Mouse (Mus musculus): Measurements from ENCODE around the gene Mark2. TPM values are rescaled to one million over a fixed set of nuclear protein-coding genes. Genes with fewer than 3 reads are reported as not detected.
A peak's percentile ranks its signal among the peaks of the same experiment; 100 is the strongest.

Gene Mark2
- polyA plus RNA-seq, 1 experiment from 2014 or later = 38.2 TPM

- under 1% methylated on average over 97 of the region's 97 CpGs for WGBS
These were observed 73.6 kb downstream of the Mark2 start for GRCm38 (mm10) chr19:7267781-7268721.

GRCm38 (mm10) chr19:7267091-7267741 lies 74.4 kb downstream of the Mark2 start, which contains the start of gene Rcor2:
Gene Rcor2 (plus strand): TSS chr19:7267325.
- peaks cover 27% of the 10 kb centered on the region for H3K36me3 ChIP-seq (replicated peaks)
- peaks cover 4% of the 10 kb centered on the region; the same call in 1 of the 2 replicates for H3K9me3 ChIP-seq
- H3K27ac ChIP-seq = peak within 1 kb of the TSS; percentile 100
- H3K4me3 ChIP-seq = peak within 1 kb of the TSS; percentile 97
- peaks cover 74% of the 10 kb centered on the region for H3K4me1 ChIP-seq
- under 1% methylated on average over 28 of the region's 28 CpGs for WGBS
- DNase-seq (ENCODE audit: extremely low spot score, low spot score) = peak; percentile 87
- no peaks in the 10 kb centered on the region for H3K27me3 ChIP-seq (ENCODE audit: poor library complexity, severe bottlenecking)

More at GRCm38 (mm10) chr19:7267781-7268721, 73.6 kb downstream of the Mark2 start:
- peak; percentile 90 for DNase-seq (ENCODE audit: extremely low spot score, low spot score)
- no peaks in the 10 kb centered on the region for H3K27me3 ChIP-seq (ENCODE audit: poor library complexity, severe bottlenecking)
- peak overlapping the region; percentile 100 for H3K27ac ChIP-seq
- H3K9me3 ChIP-seq = peaks cover 3% of the 10 kb centered on the region; the same call in 1 of the 2 replicates
- H3K4me1 ChIP-seq = peaks cover 81% of the 10 kb centered on the region
- H3K36me3 ChIP-seq (replicated peaks) = peaks cover 36% of the 10 kb centered on the region
- H3K4me3 ChIP-seq = peak overlapping the region; percentile 97

GRCm38 (mm10) chr19:7266421-7266831 lies 75.2 kb downstream of the Mark2 start:
- Histone ChIP-seq H3K27me3 (ENCODE audit: poor library complexity, severe bottlenecking) (no peaks in the 10 kb centered on the region), H3K9me3 (peaks cover 7% of the 10 kb centered on the region; the same call in 1 of the 2 replicates), H3K4me1 (peaks cover 71% of the 10 kb centered on the region), H3K36me3 (replicated peaks) (peaks cover 20% of the 10 kb centered on the region), H3K27ac (peak overlapping the region; percentile 100), H3K4me3 (peak overlapping the region; percentile 97)
- WGBS = 20% methylated on average over 4 of the region's 4 CpGs
- DNase-seq (ENCODE audit: extremely low spot score, low spot score) = peak; percentile 59

GRCm38 (mm10) chr19:7265478-7266191 lies 76.0 kb downstream of the Mark2 start:
- Histone ChIP-seq H3K27ac (peak overlapping the region; percentile 100), H3K9me3 (peaks cover 7% of the 10 kb centered on the region; the same call in 1 of the 2 replicates), H3K27me3 (ENCODE audit: poor library complexity, severe bottlenecking) (no peaks in the 10 kb centered on the region), H3K36me3 (replicated peaks) (peaks cover 12% of the 10 kb centered on the region), H3K4me1 (peaks cover 63% of the 10 kb centered on the region), H3K4me3 (peak overlapping the region; percentile 97)
- peak; percentile 83 for DNase-seq (ENCODE audit: extremely low spot score, low spot score)
- 7% methylated on average over 14 of the region's 14 CpGs for WGBS

GRCm38 (mm10) chr19:7264766-7265331 lies 76.8 kb downstream of the Mark2 start:
- peaks cover 7% of the 10 kb centered on the region; the same call in 1 of the 2 replicates for H3K9me3 ChIP-seq
- peak; percentile 57 for DNase-seq (ENCODE audit: extremely low spot score, low spot score)
- H3K36me3 ChIP-seq (replicated peaks) = peaks cover 4% of the 10 kb centered on the region
- WGBS = 9% methylated on average over 6 of the region's 6 CpGs
- H3K4me1 ChIP-seq = peaks cover 55% of the 10 kb centered on the region
- peak overlapping the region; percentile 100 for H3K27ac ChIP-seq
- no peaks in the 10 kb centered on the region for H3K27me3 ChIP-seq (ENCODE audit: poor library complexity, severe bottlenecking)
- peak overlapping the region; percentile 97 for H3K4me3 ChIP-seq

- Histone ChIP-seq H3K27ac (peak overlapping the region; percentile 100), H3K4me1 (peaks cover 49% of the 10 kb centered on the region), H3K36me3 (replicated peaks) (no peaks in the 10 kb centered on the region), H3K4me3 (peak overlapping the region; percentile 97; the same call in 1 of the 2 replicates), H3K9me3 (peaks cover 7% of the 10 kb centered on the region; the same call in 1 of the 2 replicates), H3K27me3 (ENCODE audit: poor library complexity, severe bottlenecking) (no peaks in the 10 kb centered on the region)
- DNase-seq (ENCODE audit: extremely low spot score, low spot score) = peak; percentile 81
- WGBS = 18% methylated on average over 9 of the region's 9 CpGs
These were observed 77.4 kb downstream of the Mark2 start for GRCm38 (mm10) chr19:7264088-7264765.

- Histone ChIP-seq H3K9me3 (peaks cover 7% of the 10 kb centered on the region; the same call in 1 of the 2 replicates), H3K4me3 (no peak overlapping the region), H3K27me3 (ENCODE audit: poor library complexity, severe bottlenecking) (no peaks in the 10 kb centered on the region), H3K27ac (no peak overlapping the region), H3K36me3 (replicated peaks) (no peaks in the 10 kb centered on the region), H3K4me1 (peaks cover 38% of the 10 kb centered on the region)
- WGBS = 78% methylated on average over 1 of the region's 1 CpGs
- no peak for DNase-seq (ENCODE audit: extremely low spot score, low spot score)
These were observed 79.1 kb downstream of the Mark2 start for GRCm38 (mm10) chr19:7262592-7262991.

GRCm38 (mm10) chr19:7261964-7262363 lies 79.7 kb downstream of the Mark2 start:
- Histone ChIP-seq H3K27me3 (ENCODE audit: poor library complexity, severe bottlenecking) (no peaks in the 10 kb centered on the region), H3K36me3 (replicated peaks) (no peaks in the 10 kb centered on the region), H3K4me3 (no peak overlapping the region), H3K27ac (no peak overlapping the region), H3K4me1 (peaks cover 32% of the 10 kb centered on the region), H3K9me3 (peaks cover 7% of the 10 kb centered on the region; the same call in 1 of the 2 replicates)
- 96% methylated on average over 3 of the region's 3 CpGs for WGBS
- no peak for DNase-seq (ENCODE audit: extremely low spot score, low spot score)

GRCm38 (mm10) chr19:7261476-7261875 lies 80.2 kb downstream of the Mark2 start:
- H3K36me3 ChIP-seq (replicated peaks) = no peaks in the 10 kb centered on the region
- 94% methylated on average over 1 of the region's 1 CpGs for WGBS
- H3K9me3 ChIP-seq = peaks cover 7% of the 10 kb centered on the region; the same call in 1 of the 2 replicates
- no peak overlapping the region for H3K27ac ChIP-seq
- H3K27me3 ChIP-seq (ENCODE audit: poor library complexity, severe bottlenecking) = no peaks in the 10 kb centered on the region
- H3K4me1 ChIP-seq = peaks cover 27% of the 10 kb centered on the region
- no peak for DNase-seq (ENCODE audit: extremely low spot score, low spot score)
- no peak overlapping the region for H3K4me3 ChIP-seq

GRCm38 (mm10) chr19:7257881-7258280 lies 83.8 kb downstream of the Mark2 start:
- H3K4me1 ChIP-seq = no peaks in the 10 kb centered on the region
- H3K36me3 ChIP-seq (replicated peaks) = no peaks in the 10 kb centered on the region
- H3K27ac ChIP-seq = no peak overlapping the region
- no peak overlapping the region for H3K4me3 ChIP-seq
- peaks cover 7% of the 10 kb centered on the region; the same call in 1 of the 2 replicates for H3K9me3 ChIP-seq
- no peaks in the 10 kb centered on the region for H3K27me3 ChIP-seq (ENCODE audit: poor library complexity, severe bottlenecking)
- 88% methylated on average over 5 of the region's 5 CpGs for WGBS
- no peak for DNase-seq (ENCODE audit: extremely low spot score, low spot score)

- H3K27ac ChIP-seq = no peak overlapping the region
- peaks cover 9% of the 10 kb centered on the region for H3K4me1 ChIP-seq
- H3K36me3 ChIP-seq (replicated peaks) = no peaks in the 10 kb centered on the region
- WGBS = 86% methylated on average over 3 of the region's 3 CpGs
- no peak overlapping the region for H3K4me3 ChIP-seq
- no peak for DNase-seq (ENCODE audit: extremely low spot score, low spot score)
- H3K9me3 ChIP-seq = no peaks in the 10 kb centered on the region
- peaks cover 14% of the 10 kb centered on the region for H3K27me3 ChIP-seq (ENCODE audit: poor library complexity, severe bottlenecking)
These were observed 95.6 kb downstream of the Mark2 start for GRCm38 (mm10) chr19:7246021-7246420.
